Mouse (Mus musculus) limb, embryonic 10.5 days (tissue): ENCODE measurements at regions not wholly inside any gene's neighbourhood (a gene's known extent, or its start where the extent isn't known, plus 50 kb on each side); places are given as distances from the start of the nearest gene placed in this dataset.

Experiments
- DNase-seq: peaks from one replicate; pipeline ENCODE4 v3.0.0-alpha.2; 2017; ENCODE audit warnings: low spot score
- H3K27ac ChIP-seq: fragments of 300-500 bp; sonication (generic); 2 replicates; pipeline ENCODE4 v1.5.1; 2016; ENCODE audit warnings: mild to moderate bottlenecking
- H3K27me3 ChIP-seq: fragments of 300-500 bp; sonication (generic); 2 replicates; pipeline ENCODE4 v1.6.1; 2016; ENCODE audit warnings: low read depth, mild to moderate bottlenecking; ENCODE audit not compliant: poor library complexity, severe bottlenecking
- H3K36me3 ChIP-seq: fragments of 300-500 bp; sonication (generic); 2 replicates; pipeline ENCODE4 v1.6.1; 2016; ENCODE audit warnings: mild to moderate bottlenecking, moderate library complexity
- H3K4me1 ChIP-seq: fragments of 300-500 bp; sonication (generic); 2 replicates; pipeline ENCODE4 v1.6.1; 2016
- H3K4me3 ChIP-seq: fragments of 300-500 bp; sonication (generic); 2 replicates; pipeline ENCODE4 v1.5.1; 2016; ENCODE audit warnings: mild to moderate bottlenecking, moderate library complexity
- H3K9me3 ChIP-seq: fragments of 300-500 bp; sonication (generic); replicated peaks from 2 replicates; pipeline ENCODE4 v1.6.1; 2016; ENCODE audit warnings: mild to moderate bottlenecking
- WGBS: fragments of 180-500 bp; shearing (Covaris S2); methylation state at CpG from one replicate; pipeline ENCODE4 v1.1.7; 2016; 5-methylcytosine and 5-hydroxymethylcytosine counted together

GRCm38 (mm10) chr3:83576155-83576554, 190.0 kb upstream of the Sfrp2 start:
- no peak overlapping the region for H3K4me3 ChIP-seq
- no peaks in the 10 kb centered on the region for H3K9me3 ChIP-seq
- no peaks in the 10 kb centered on the region for H3K36me3 ChIP-seq
- DNase-seq = peak; percentile 13
- 94% methylated on average over 2 of the region's 2 CpGs for WGBS
- no peak overlapping the region for H3K27ac ChIP-seq
- H3K4me1 ChIP-seq = peaks cover 9% of the 10 kb centered on the region; the same call in 1 of the 2 replicates
- no peaks in the 10 kb centered on the region for H3K27me3 ChIP-seq

DNA sequence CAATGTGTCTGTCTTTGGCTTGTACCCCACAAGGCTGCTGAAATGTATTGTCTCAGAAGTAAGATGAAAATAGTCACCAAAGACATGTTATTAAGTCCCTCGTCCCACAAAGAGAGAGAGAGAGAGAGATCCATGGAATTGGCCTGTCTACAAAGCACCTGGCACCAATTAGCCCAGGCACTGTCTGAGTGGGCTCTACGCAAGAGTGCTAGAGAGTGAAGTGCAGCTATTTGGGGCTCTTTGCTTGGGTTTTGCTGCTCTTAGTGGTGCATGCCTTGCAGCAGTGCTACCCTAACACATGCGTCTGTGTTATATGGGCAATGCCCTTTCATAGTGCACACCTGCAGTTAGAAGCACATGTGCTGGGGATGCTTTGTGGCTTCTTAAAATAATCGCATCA, 185.4 kb upstream of the Sfrp2 start:
- peak; percentile 42 for DNase-seq
- Histone ChIP-seq H3K36me3 (no peaks in the 10 kb centered on the region), H3K27ac (no peak overlapping the region), H3K4me1 (peaks cover 13% of the 10 kb centered on the region), H3K4me3 (no peak overlapping the region), H3K9me3 (no peaks in the 10 kb centered on the region), H3K27me3 (no peaks in the 10 kb centered on the region)
- WGBS = 46% methylated on average over 4 of the region's 4 CpGs

DNA sequence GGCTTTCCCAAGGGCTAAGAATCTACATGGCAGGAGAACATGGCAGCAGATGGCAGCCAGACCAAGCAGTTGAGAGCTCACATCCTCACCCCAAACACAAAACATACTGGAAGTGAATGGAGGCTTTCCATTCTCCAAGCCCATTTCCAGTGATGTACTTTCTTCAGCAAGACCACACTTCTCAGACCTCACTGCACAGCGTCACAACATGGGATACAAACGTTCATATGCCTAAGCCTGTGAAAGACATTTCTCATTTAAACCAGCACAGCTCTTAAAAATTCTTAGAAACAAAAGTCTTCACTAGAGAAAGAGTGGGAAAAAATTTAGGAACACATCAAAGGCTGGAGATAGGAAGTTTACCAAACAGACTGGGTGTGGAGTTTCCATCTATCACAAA, 183.9 kb upstream of the Sfrp2 start:
- H3K4me3 ChIP-seq = no peak overlapping the region
- 96% methylated on average over 2 of the region's 2 CpGs for WGBS
- H3K27ac ChIP-seq = no peak overlapping the region
- H3K27me3 ChIP-seq = no peaks in the 10 kb centered on the region
- no peaks in the 10 kb centered on the region for H3K36me3 ChIP-seq
- DNase-seq = no peak
- H3K9me3 ChIP-seq = no peaks in the 10 kb centered on the region
- peaks cover 13% of the 10 kb centered on the region for H3K4me1 ChIP-seq

- no peaks in the 10 kb centered on the region for H3K36me3 ChIP-seq
- peaks cover 13% of the 10 kb centered on the region for H3K4me1 ChIP-seq
- 60% methylated on average over 8 of the region's 8 CpGs for WGBS
- H3K27me3 ChIP-seq = no peaks in the 10 kb centered on the region
- no peak for DNase-seq
- no peak overlapping the region for H3K27ac ChIP-seq
- H3K9me3 ChIP-seq = no peaks in the 10 kb centered on the region
- H3K4me3 ChIP-seq = no peak overlapping the region
These were observed 182.9 kb upstream of the Sfrp2 start for GRCm38 (mm10) chr3:83583071-83583672.

GRCm38 (mm10) chr3:83586086-83586485, 180.0 kb upstream of the Sfrp2 start:
- H3K36me3 ChIP-seq = no peaks in the 10 kb centered on the region
- no peak for DNase-seq
- peaks cover 12% of the 10 kb centered on the region for H3K4me1 ChIP-seq
- H3K27me3 ChIP-seq = no peaks in the 10 kb centered on the region
- 82% methylated on average over 5 of the region's 5 CpGs for WGBS
- no peak overlapping the region for H3K4me3 ChIP-seq
- no peak overlapping the region for H3K27ac ChIP-seq
- H3K9me3 ChIP-seq = no peaks in the 10 kb centered on the region

GRCm38 (mm10) chr3:83586551-83586950, 179.6 kb upstream of the Sfrp2 start:
- no peak for DNase-seq
- H3K36me3 ChIP-seq = no peaks in the 10 kb centered on the region
- H3K9me3 ChIP-seq = no peaks in the 10 kb centered on the region
- peaks cover 7% of the 10 kb centered on the region for H3K4me1 ChIP-seq
- no peak overlapping the region for H3K4me3 ChIP-seq
- H3K27ac ChIP-seq = no peak overlapping the region
- WGBS = 86% methylated on average over 4 of the region's 4 CpGs
- H3K27me3 ChIP-seq = no peaks in the 10 kb centered on the region

DNA sequence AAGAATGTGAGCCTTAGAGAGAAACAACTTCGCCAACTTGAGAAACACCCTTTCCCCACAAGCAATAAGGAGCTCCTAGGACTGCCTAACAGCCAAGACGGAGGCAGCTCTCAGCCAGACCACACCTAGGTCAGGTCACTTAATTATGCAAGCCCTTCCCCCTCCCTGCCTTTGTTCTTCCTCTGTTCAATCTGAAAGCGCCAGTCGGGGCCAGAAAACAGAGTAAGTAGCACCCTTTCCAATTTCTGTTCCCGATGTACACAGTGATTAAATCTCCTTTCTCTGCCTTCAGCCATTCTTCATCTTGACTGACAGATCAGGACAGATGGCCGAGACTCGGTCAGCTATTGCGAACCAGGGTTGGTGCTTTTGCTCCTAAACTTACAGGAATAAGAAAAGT, 177.0 kb upstream of the Sfrp2 start:
- no peaks in the 10 kb centered on the region for H3K9me3 ChIP-seq
- no peaks in the 10 kb centered on the region for H3K27me3 ChIP-seq
- H3K27ac ChIP-seq = no peak overlapping the region
- H3K4me3 ChIP-seq = no peak overlapping the region
- H3K4me1 ChIP-seq = peaks cover 6% of the 10 kb centered on the region; the same call in 1 of the 2 replicates
- no peak for DNase-seq
- WGBS = 42% methylated on average over 8 of the region's 8 CpGs
- no peaks in the 10 kb centered on the region for H3K36me3 ChIP-seq

- Histone ChIP-seq H3K4me3 (no peak overlapping the region), H3K27me3 (no peaks in the 10 kb centered on the region), H3K4me1 (peaks cover 6% of the 10 kb centered on the region; the same call in 1 of the 2 replicates), H3K9me3 (no peaks in the 10 kb centered on the region), H3K27ac (no peak overlapping the region), H3K36me3 (no peaks in the 10 kb centered on the region)
- DNase-seq = no peak
- WGBS = 95% methylated on average over 7 of the region's 7 CpGs
These were observed 174.9 kb upstream of the Sfrp2 start for GRCm38 (mm10) chr3:83591206-83591605.

GRCm38 (mm10) chr3:83593321-83593720, 172.8 kb upstream of the Sfrp2 start:
- DNase-seq = no peak
- no peak overlapping the region for H3K27ac ChIP-seq
- H3K27me3 ChIP-seq = no peaks in the 10 kb centered on the region
- 85% methylated on average over 5 of the region's 5 CpGs for WGBS
- H3K36me3 ChIP-seq = no peaks in the 10 kb centered on the region
- H3K9me3 ChIP-seq = no peaks in the 10 kb centered on the region
- no peak overlapping the region for H3K4me3 ChIP-seq
- H3K4me1 ChIP-seq = peaks cover 6% of the 10 kb centered on the region; the same call in 1 of the 2 replicates

GRCm38 (mm10) chr3:83601506-83601905, 164.6 kb upstream of the Sfrp2 start:
- H3K27ac ChIP-seq = no peak overlapping the region
- WGBS = 83% methylated on average over 4 of the region's 4 CpGs
- no peaks in the 10 kb centered on the region for H3K36me3 ChIP-seq
- no peaks in the 10 kb centered on the region for H3K27me3 ChIP-seq
- no peak for DNase-seq
- H3K4me1 ChIP-seq = no peaks in the 10 kb centered on the region
- H3K4me3 ChIP-seq = no peak overlapping the region
- H3K9me3 ChIP-seq = no peaks in the 10 kb centered on the region

DNA sequence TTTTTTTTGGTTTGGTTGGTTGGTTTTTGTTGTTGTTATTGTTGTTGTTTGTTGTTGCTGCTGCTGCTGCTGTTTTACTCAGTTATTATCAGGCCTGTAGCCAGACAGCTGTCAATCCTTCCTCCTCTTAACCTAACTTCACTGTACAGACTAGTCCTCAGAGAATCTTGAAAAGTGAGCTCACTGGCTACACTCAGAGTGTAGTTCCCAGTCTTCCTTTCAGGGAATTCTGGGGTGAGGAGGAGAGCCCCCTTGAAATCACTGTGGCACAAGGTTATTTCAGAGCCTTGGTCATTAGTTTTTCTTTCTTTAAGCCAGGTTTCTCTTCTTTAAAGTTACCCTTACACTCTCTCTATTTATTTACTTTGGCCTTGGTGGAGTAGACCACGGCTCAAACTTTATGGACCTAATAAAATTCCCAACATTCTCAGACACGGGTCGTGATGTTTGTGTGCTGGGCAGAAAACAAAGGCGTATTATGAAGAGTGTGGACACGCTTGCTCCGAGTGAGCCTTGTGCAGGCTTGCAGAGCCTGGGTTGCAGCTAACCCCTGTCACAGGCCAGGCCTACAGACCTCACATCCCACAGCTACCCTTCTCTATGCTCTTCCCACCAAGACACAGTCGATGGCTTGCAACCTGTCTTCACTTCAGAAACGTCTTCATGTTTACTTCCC, 156.9 kb upstream of the Sfrp2 start:
- H3K9me3 ChIP-seq = no peaks in the 10 kb centered on the region
- H3K27me3 ChIP-seq = no peaks in the 10 kb centered on the region
- H3K27ac ChIP-seq = peak overlapping the region; percentile 72
- H3K4me3 ChIP-seq = no peak overlapping the region
- no peaks in the 10 kb centered on the region for H3K36me3 ChIP-seq
- H3K4me1 ChIP-seq = peaks cover 25% of the 10 kb centered on the region
- 65% methylated on average over 8 of the region's 8 CpGs for WGBS
- DNase-seq = no peak

GRCm38 (mm10) chr3:83620435-83620834, 145.7 kb upstream of the Sfrp2 start:
- H3K4me1 ChIP-seq = no peaks in the 10 kb centered on the region
- WGBS = 87% methylated on average over 4 of the region's 4 CpGs
- no peak overlapping the region for H3K27ac ChIP-seq
- no peaks in the 10 kb centered on the region for H3K9me3 ChIP-seq
- no peaks in the 10 kb centered on the region for H3K36me3 ChIP-seq
- H3K4me3 ChIP-seq = no peak overlapping the region
- DNase-seq = no peak
- H3K27me3 ChIP-seq = no peaks in the 10 kb centered on the region

- 75% methylated on average over 9 of the region's 9 CpGs for WGBS
- no peak for DNase-seq
- Histone ChIP-seq H3K27me3 (no peaks in the 10 kb centered on the region), H3K27ac (no peak overlapping the region), H3K36me3 (no peaks in the 10 kb centered on the region), H3K4me3 (no peak overlapping the region), H3K9me3 (no peaks in the 10 kb centered on the region), H3K4me1 (peaks cover 10% of the 10 kb centered on the region; the same call in 1 of the 2 replicates)
These were observed 133.1 kb upstream of the Sfrp2 start for GRCm38 (mm10) chr3:83633032-83633431.
